Mouse (Mus musculus) embryonic facial prominence, embryonic 14.5 days (tissue): Measurements from ENCODE around the gene Lrrc30. TPM values are rescaled to one million over a fixed set of nuclear protein-coding genes. Genes with fewer than 3 reads are reported as not detected.

ENCODE experiments used
- ATAC-seq: fragments of 200-750 bp; cut with Nextera tagmentation; 2 replicates; pipeline ENCODE4 v1.8.0; 2017; ENCODE audit warnings: low read depth, moderate number of reproducible peaks, moderate TSS enrichment
- DNase-seq: peaks from one replicate; pipeline ENCODE4 v3.0.0-alpha.2; 2015; ENCODE audit warnings: low spot score
- H3K27ac ChIP-seq: fragments of 300-500 bp; sonication (generic); replicated peaks from 2 replicates; pipeline ENCODE4 v1.5.1; 2014; ENCODE audit warnings: low read depth, mild to moderate bottlenecking, low read length, moderate library complexity
- H3K27me3 ChIP-seq: fragments of 300-500 bp; sonication (generic); replicated peaks from 2 replicates; pipeline ENCODE4 v1.6.1; 2014; ENCODE audit warnings: low read length; ENCODE audit not compliant: control insufficient read depth, insufficient read depth
- H3K36me3 ChIP-seq: fragments of 300-500 bp; sonication (generic); 2 replicates; pipeline ENCODE4 v1.6.1; 2014; ENCODE audit warnings: low read length, mixed read lengths; ENCODE audit not compliant: control insufficient read depth, insufficient read depth
- H3K4me1 ChIP-seq: fragments of 300-500 bp; sonication (generic); 2 replicates; pipeline ENCODE4 v1.6.1; 2014; ENCODE audit warnings: antibody characterized with exemption, low read length; ENCODE audit not compliant: control insufficient read depth, insufficient read depth
- H3K4me2 ChIP-seq: fragments of 300-500 bp; sonication (generic); 2 replicates; pipeline ENCODE4 v1.6.1; 2014; ENCODE audit warnings: low read depth, mild to moderate bottlenecking, low read length, moderate library complexity, mixed read lengths
- H3K4me3 ChIP-seq: fragments of 300-500 bp; sonication (generic); 2 replicates; pipeline ENCODE4 v1.5.1; 2014; ENCODE audit warnings: low read depth, mild to moderate bottlenecking, low read length
- H3K9ac ChIP-seq: fragments of 300-500 bp; sonication (generic); 2 replicates; pipeline ENCODE4 v1.6.1; 2014; ENCODE audit warnings: low read depth, mild to moderate bottlenecking, low read length, moderate library complexity, mixed read lengths
- H3K9me3 ChIP-seq: fragments of 300-500 bp; sonication (generic); 2 replicates; pipeline ENCODE4 v1.6.1; 2016; ENCODE audit warnings: low read length; ENCODE audit not compliant: control insufficient read depth
- WGBS: fragments of 180-500 bp; shearing (Covaris S2); extraction: QIAGEN DNeasy Blood & Tissue Kit; methylation state at CpG from one replicate; pipeline ENCODE4 v1.1.7; 2014; 5-methylcytosine and 5-hydroxymethylcytosine counted together
- polyA plus RNA-seq: library from polyadenylated mRNA; unstranded; fragments of >200 nt; fragmentation: Nextera tagmentation; extraction: Ambion mirVana; gene quantifications from 2 replicates; pipeline ENCODE4 v1.2.1, GENCODE M21; 2014

Lrrc30 gene
- polyA plus RNA-seq, 1 experiment from 2014 or later: 1.9 TPM

DNA sequence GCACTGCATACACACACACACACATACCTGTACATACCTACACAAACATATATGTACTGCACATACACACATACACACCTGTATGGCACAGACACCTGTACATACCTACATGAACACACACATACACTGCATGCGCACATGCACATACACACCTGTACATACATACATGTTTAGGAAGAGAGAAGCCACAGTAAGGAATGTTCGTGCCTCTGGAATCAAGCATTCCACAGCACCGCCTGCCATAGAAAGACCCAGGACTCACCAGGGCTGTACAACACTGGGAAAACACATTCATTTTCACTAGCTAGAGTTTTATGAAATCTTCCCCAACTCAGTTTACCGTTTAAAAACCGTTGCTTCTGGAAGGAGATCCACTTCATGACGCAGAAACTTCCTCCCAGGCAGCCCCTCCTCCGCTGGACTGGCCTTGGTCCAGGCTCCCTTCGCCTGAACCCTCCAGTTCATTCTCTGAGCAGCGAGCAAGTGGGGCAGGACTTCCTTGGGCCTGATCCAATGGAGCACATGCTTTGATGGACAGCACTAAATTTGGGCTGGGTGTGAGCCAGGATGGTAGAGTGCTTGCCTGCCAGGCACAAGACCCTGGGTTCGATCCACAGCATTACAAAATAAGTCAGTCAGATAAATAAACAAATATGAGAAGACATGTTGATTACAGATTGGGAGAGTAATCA lies 5.7 kb upstream of the Lrrc30 start:
- no peaks in the 10 kb centered on the region for H3K36me3 ChIP-seq
- no peak overlapping the region for H3K4me2 ChIP-seq
- H3K9me3 ChIP-seq: no peaks in the 10 kb centered on the region
- peak; percentile 60 for DNase-seq
- ATAC-seq: peak; percentile 41; the same call in 1 of the 2 replicates
- no peaks in the 10 kb centered on the region for H3K27me3 ChIP-seq
- no peak overlapping the region for H3K9ac ChIP-seq
- no peak overlapping the region for H3K27ac ChIP-seq
- 66% methylated on average over 10 of the region's 10 CpGs for WGBS
- peaks cover 5% of the 10 kb centered on the region; the same call in 1 of the 2 replicates for H3K4me1 ChIP-seq
- no peak overlapping the region for H3K4me3 ChIP-seq

DNA sequence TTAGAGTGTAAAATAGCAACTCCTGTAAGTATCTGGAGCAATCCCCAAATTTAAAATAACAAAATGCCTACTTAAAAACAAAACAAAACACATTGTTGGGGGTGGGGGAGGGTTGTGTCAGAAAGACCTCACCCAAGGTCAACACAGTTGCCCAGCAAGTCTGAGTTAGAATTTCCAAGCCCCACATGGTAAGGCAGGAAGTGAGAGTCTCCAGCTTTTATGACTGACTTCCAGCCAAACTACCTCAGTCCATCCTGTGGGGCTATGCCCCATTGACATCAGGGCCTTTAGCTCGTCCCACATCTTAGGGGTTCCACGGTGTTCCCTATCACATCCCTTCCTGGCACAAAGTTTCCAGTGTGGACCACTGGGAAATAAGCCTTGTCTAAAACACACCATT lies 4.4 kb upstream of the Lrrc30 start:
- ATAC-seq: no peak
- WGBS: 74% methylated on average over 2 of the region's 2 CpGs

DNA sequence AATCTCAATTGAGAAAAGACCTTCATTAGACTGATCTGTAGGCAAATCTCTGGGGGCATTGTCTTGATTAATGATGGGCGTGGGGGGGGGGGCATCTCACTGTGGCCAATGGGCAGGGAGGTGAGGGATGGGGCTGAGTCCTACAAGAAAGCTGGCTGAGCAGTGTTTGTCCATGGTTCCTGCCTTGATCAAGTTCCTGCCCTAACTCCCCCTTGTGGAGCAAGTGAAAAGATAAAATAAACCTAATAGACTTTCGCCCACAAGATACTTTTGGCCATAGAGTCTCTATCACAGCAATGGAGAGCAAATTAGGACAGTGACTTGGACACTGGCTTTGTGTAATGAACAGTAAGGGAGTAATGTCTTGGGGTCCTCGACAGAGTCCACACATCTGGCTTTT lies 3.8 kb upstream of the Lrrc30 start:
- Histone ChIP-seq H3K4me2 (no peak overlapping the region), H3K9me3 (no peaks in the 10 kb centered on the region), H3K36me3 (no peaks in the 10 kb centered on the region), H3K4me3 (no peak overlapping the region), H3K27ac (no peak overlapping the region), H3K9ac (no peak overlapping the region), H3K4me1 (peaks cover 5% of the 10 kb centered on the region; the same call in 1 of the 2 replicates), H3K27me3 (no peaks in the 10 kb centered on the region)
- no peak for ATAC-seq
- no peak for DNase-seq
- 68% methylated on average over 3 of the region's 3 CpGs for WGBS

More for the DNA sequence above, 4.4 kb upstream of the Lrrc30 start:
- no peak for DNase-seq
- Histone ChIP-seq H3K36me3 (no peaks in the 10 kb centered on the region), H3K4me2 (no peak overlapping the region), H3K9me3 (no peaks in the 10 kb centered on the region), H3K9ac (no peak overlapping the region), H3K4me1 (peaks cover 5% of the 10 kb centered on the region; the same call in 1 of the 2 replicates), H3K4me3 (no peak overlapping the region), H3K27me3 (no peaks in the 10 kb centered on the region), H3K27ac (no peak overlapping the region)

DNA sequence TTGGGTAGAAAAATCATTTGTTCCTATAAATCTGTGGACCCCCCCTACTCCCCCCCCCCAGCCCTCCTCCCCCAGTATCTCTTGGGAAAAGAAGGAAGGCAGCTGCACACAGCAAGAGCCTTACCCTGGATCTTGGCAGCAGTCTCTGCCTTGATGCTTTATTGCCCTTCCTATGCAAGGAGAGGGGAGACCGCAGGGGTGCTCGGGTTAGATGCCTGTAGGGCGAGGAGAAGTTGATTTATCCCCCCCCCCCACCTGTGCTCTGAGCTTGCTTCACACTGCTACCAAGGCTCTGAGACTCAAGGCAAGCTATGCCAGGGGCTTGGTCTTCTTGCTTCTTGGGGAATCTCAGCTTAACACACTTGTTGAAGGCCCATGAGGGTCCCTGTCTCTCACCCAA lies 2.8 kb downstream of the Lrrc30 start:
- Histone ChIP-seq H3K4me3 (no peak overlapping the region), H3K27me3 (no peaks in the 10 kb centered on the region), H3K27ac (no peak overlapping the region), H3K9ac (no peak overlapping the region), H3K4me1 (no peaks in the 10 kb centered on the region; the same call in 1 of the 2 replicates), H3K36me3 (no peaks in the 10 kb centered on the region), H3K9me3 (no peaks in the 10 kb centered on the region), H3K4me2 (no peak overlapping the region)
- ATAC-seq (no peak), DNase-seq (no peak)
- 68% methylated on average over 3 of the region's 3 CpGs for WGBS

DNA sequence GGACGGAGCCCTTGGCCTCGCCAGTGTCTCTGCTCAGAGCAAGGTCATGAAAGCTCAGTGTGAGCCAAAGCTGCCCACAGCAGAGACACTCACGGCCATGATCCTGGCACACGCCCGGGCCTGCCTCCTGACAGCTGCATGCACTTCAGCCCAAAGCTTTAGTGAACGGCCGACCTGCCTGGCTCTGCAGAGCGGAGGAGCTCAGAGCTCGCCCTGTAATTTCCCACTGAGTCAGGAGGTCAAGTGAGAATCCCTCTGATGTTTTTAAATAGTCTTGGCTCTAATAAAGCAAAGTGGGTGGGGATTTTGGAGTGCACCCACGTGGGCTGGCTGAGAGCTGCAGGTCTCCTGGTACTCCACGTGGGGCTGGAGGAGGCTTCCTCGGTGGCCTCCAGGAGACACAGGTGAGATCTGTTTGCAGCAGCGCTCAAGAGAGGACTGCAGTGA lies 3.3 kb downstream of the Lrrc30 start:
- Histone ChIP-seq H3K9ac (no peak overlapping the region), H3K27me3 (no peaks in the 10 kb centered on the region), H3K4me2 (no peak overlapping the region), H3K4me3 (no peak overlapping the region), H3K36me3 (no peaks in the 10 kb centered on the region), H3K9me3 (no peaks in the 10 kb centered on the region), H3K4me1 (no peaks in the 10 kb centered on the region; the same call in 1 of the 2 replicates), H3K27ac (no peak overlapping the region)
- WGBS: 20% methylated on average over 13 of the region's 13 CpGs
- peak; percentile 79 for ATAC-seq
- peak; percentile 76 for DNase-seq

DNA sequence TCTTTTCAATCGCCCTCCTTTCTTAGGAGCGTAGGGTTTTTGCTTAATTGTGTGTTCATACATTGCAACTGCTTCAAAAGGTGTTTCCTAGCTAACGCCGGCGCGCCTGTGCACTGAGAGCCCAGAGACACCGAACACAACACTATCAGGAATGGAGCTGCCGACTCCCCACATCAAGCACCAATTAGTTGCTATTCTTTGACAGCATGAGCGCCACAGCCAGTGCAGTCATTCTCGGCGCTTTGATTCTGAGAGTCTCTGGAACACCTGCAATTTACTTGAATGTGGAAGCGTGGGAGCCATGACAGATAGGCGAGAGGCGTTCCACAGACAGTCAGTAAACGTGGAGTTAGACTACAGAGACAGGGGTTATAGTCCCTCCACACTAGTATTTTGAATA lies 4.0 kb downstream of the Lrrc30 start:
- ATAC-seq: no peak
- WGBS: 79% methylated on average over 15 of the region's 15 CpGs

DNA sequence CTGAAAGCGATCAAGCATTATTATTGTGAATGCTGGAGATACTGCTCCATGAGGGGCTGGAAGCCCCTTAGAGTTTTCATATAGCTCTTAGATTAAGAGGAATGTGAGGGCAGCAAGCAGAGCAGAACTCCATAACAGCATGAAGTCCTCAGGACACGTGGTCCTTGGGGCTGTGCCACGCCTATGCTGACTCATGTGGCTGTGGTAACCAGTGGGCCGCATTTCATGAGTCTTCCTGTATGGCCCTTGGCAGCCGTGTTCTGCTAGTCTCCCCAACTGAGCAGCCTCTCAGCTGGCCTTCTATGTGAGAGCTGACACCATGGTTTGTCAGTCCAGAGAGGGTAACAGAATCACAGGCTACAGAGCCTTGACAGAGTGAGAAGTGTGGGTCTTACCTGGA lies 7.1 kb downstream of the Lrrc30 start:
- no peaks in the 10 kb centered on the region for H3K27me3 ChIP-seq
- DNase-seq: no peak
- no peak overlapping the region for H3K27ac ChIP-seq
- H3K9ac ChIP-seq: no peak overlapping the region
- no peaks in the 10 kb centered on the region for H3K9me3 ChIP-seq
- no peak overlapping the region for H3K4me3 ChIP-seq
- no peaks in the 10 kb centered on the region; the same call in 1 of the 2 replicates for H3K4me1 ChIP-seq
- 80% methylated on average over 5 of the region's 5 CpGs for WGBS
- H3K4me2 ChIP-seq: no peak overlapping the region
- ATAC-seq: no peak
- no peaks in the 10 kb centered on the region for H3K36me3 ChIP-seq

More for the DNA sequence above, 4.0 kb downstream of the Lrrc30 start:
- Histone ChIP-seq H3K9ac (no peak overlapping the region), H3K4me3 (no peak overlapping the region), H3K27ac (no peak overlapping the region), H3K36me3 (no peaks in the 10 kb centered on the region), H3K4me1 (no peaks in the 10 kb centered on the region; the same call in 1 of the 2 replicates), H3K27me3 (no peaks in the 10 kb centered on the region), H3K9me3 (no peaks in the 10 kb centered on the region), H3K4me2 (no peak overlapping the region)
- no peak for DNase-seq

DNA sequence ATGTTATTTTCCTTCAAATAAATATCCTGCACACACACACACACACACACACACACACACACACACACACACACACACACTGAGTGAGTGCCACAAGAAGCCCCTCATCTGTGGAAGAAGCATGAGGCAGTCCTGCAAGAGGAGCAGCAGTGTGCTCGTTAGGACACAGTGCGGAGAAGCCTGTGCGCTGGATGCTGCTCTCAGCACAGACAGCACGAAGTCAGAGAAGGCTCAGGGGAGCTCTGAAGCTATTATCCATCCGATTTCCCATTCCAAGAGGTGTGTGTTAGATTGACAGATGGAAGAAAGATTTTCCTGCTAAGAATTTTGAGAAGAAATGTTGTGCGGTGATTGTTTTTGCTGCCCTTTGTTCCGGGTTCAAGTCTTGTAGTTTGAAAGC lies 13.5 kb downstream of the Lrrc30 start:
- ATAC-seq: no peak
- no peaks in the 10 kb centered on the region for H3K4me1 ChIP-seq
- H3K4me2 ChIP-seq: no peak overlapping the region
- 59% methylated on average over 7 of the region's 7 CpGs for WGBS
- H3K36me3 ChIP-seq: no peaks in the 10 kb centered on the region
- no peaks in the 10 kb centered on the region for H3K27me3 ChIP-seq
- no peak overlapping the region for H3K27ac ChIP-seq
- no peaks in the 10 kb centered on the region for H3K9me3 ChIP-seq
- no peak for DNase-seq
- H3K9ac ChIP-seq: no peak overlapping the region
- H3K4me3 ChIP-seq: no peak overlapping the region

DNA sequence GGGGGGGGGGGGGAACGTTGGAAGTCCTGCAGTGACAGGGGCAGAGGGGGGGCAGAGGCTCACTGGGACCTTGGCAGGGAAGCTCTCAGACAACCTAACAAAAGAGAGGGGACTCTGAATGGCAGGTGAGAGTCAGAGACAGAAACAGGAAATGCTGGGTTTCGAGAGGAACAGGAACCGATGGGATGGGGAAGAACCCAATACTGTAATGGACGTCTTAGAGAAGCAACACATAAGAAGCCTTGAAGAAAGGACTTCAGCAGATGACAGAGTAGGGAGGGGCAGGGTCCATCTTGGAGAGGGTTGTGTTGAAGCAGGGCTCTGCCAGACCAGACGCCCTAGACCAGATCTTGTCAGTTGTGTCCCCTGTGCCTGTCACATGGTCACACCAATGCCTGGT lies 18.1 kb downstream of the Lrrc30 start:
- 58% methylated on average over 5 of the region's 5 CpGs for WGBS
- no peak for DNase-seq

More for the DNA sequence above, 18.1 kb downstream of the Lrrc30 start:
- Histone ChIP-seq H3K9ac (no peak overlapping the region), H3K27ac (no peak overlapping the region), H3K36me3 (no peaks in the 10 kb centered on the region), H3K4me2 (no peak overlapping the region), H3K9me3 (no peaks in the 10 kb centered on the region), H3K4me3 (no peak overlapping the region), H3K4me1 (no peaks in the 10 kb centered on the region), H3K27me3 (no peaks in the 10 kb centered on the region)
- no peak for ATAC-seq
